Mouse (Mus musculus): ENCODE measurements around the gene Pde4a. TPM values are rescaled to one million over a fixed set of nuclear protein-coding genes. Genes with fewer than 3 reads are reported as not detected.

Gene Pde4a
- total RNA-seq, 1 experiment: 3.2 TPM

GRCm38 (mm10) chr9:21149654-21150419 is 15.7 kb upstream of the Pde4a start, which contains the start of gene Cdc37:
TSS of gene Cdc37 (minus strand) at chr9:21149982.
- Histone ChIP-seq H3K9ac (ENCODE audit: insufficient read depth, low read depth, low read length, poor library complexity, severe bottlenecking) (peak within 1 kb of the TSS; percentile 99), H3K27ac (ENCODE audit: insufficient read depth, low read depth, low read length, poor library complexity, severe bottlenecking) (peak within 1 kb of the TSS; percentile 96), H3K9me3 (ENCODE audit: control insufficient read depth, insufficient read depth, low read depth, low read length) (no peaks in the 10 kb centered on the region), H3K36me3 (ENCODE audit: control insufficient read depth, insufficient read depth, low read length, poor library complexity, severe bottlenecking) (peaks cover 18% of the 10 kb centered on the region), H3K4me3 (ENCODE audit: insufficient read depth in 1 of 2, low read depth in 1 of 2, low read length in 2 of 2, poor library complexity in 1 of 2, severe bottlenecking in 1 of 2) (peak within 1 kb of the TSS; percentile 87 to 97), H3K4me1 (ENCODE audit: control insufficient read depth in 2 of 2, insufficient read depth in 2 of 2, low read length in 2 of 2, poor library complexity in 1 of 2) (peaks cover 2 to 15% of the 10 kb centered on the region in 2 experiments; a peak in 3 of 4 replicates)
- DNase-seq (ENCODE audit: low read depth, low spot score): peak; percentile 88
- in situ Hi-C loops (cut with MboI; ENCODE audit: low sequenced_read_pairs in 2 of 2, unreplicated experiment in 2 of 2): no loop called here
- no peak for TF ChIP-seq MAFK (IDR thresholded peaks at IDR 0.05; ENCODE audit: insufficient read depth, low read depth, low read length)
- peak; percentile 81 for TF ChIP-seq HCFC1 (IDR thresholded peaks at IDR 0.05; ENCODE audit: borderline replicate concordance, insufficient read depth, low read length)
- TF ChIP-seq ZNF384 (IDR thresholded peaks at IDR 0.05; ENCODE audit: low read depth, low read length): no peak
- TF ChIP-seq ZC3H11A (IDR thresholded peaks at IDR 0.05; ENCODE audit: borderline replicate concordance, low read depth, low read length): no peak
- no peak for TF ChIP-seq CHD2 (IDR thresholded peaks at IDR 0.05; ENCODE audit: low read depth, low read length)

GRCm38 (mm10) chr9:21152715-21153114 is 12.8 kb upstream of the Pde4a start:
- in situ Hi-C loops (cut with MboI; ENCODE audit: low sequenced_read_pairs in 2 of 2, unreplicated experiment in 2 of 2): no loop called here
- peak overlapping the region; percentile 36; the same call in 1 of the 2 replicates for H3K9ac ChIP-seq (ENCODE audit: insufficient read depth, low read depth, low read length, poor library complexity, severe bottlenecking)
- TF ChIP-seq ZC3H11A (IDR thresholded peaks at IDR 0.05; ENCODE audit: borderline replicate concordance, low read depth, low read length): no peak

GRCm38 (mm10) chr9:21153331-21153730 is 12.2 kb upstream of the Pde4a start:
- H3K9me3 ChIP-seq (ENCODE audit: control insufficient read depth, insufficient read depth, low read depth, low read length): no peaks in the 10 kb centered on the region
- no peak overlapping the region; the same call in 1 of the 2 replicates for H3K9ac ChIP-seq (ENCODE audit: insufficient read depth, low read depth, low read length, poor library complexity, severe bottlenecking)
- in situ Hi-C loops (cut with MboI; ENCODE audit: low sequenced_read_pairs in 2 of 2, unreplicated experiment in 2 of 2): no loop called here
- no peaks in the 10 kb centered on the region for H3K36me3 ChIP-seq (ENCODE audit: control insufficient read depth, insufficient read depth, low read length, poor library complexity, severe bottlenecking)
- peak overlapping the region; percentile 9 to 49; a peak in 3 of 4 replicates for H3K4me3 ChIP-seq (ENCODE audit: insufficient read depth in 1 of 2, low read depth in 1 of 2, low read length in 2 of 2, poor library complexity in 1 of 2, severe bottlenecking in 1 of 2)
- H3K4me1 ChIP-seq (ENCODE audit: control insufficient read depth in 2 of 2, insufficient read depth in 2 of 2, low read length in 2 of 2, poor library complexity in 1 of 2): peaks cover 0 to 8% of the 10 kb centered on the region in 2 experiments; a peak in 2 of 4 replicates
- no peak overlapping the region for H3K27ac ChIP-seq (ENCODE audit: insufficient read depth, low read depth, low read length, poor library complexity, severe bottlenecking)
- DNase-seq (ENCODE audit: low read depth, low spot score): no peak
- TF ChIP-seq CHD2 (IDR thresholded peaks at IDR 0.05; ENCODE audit: low read depth, low read length) (no peak), MAFK (IDR thresholded peaks at IDR 0.05; ENCODE audit: insufficient read depth, low read depth, low read length) (no peak), ZC3H11A (IDR thresholded peaks at IDR 0.05; ENCODE audit: borderline replicate concordance, low read depth, low read length) (no peak), HCFC1 (IDR thresholded peaks at IDR 0.05; ENCODE audit: borderline replicate concordance, insufficient read depth, low read length) (no peak), ZNF384 (IDR thresholded peaks at IDR 0.05; ENCODE audit: low read depth, low read length) (no peak)

More at GRCm38 (mm10) chr9:21152715-21153114, 12.8 kb upstream of the Pde4a start:
- peaks cover 2 to 11% of the 10 kb centered on the region in 2 experiments; a peak in 3 of 4 replicates for H3K4me1 ChIP-seq (ENCODE audit: control insufficient read depth in 2 of 2, insufficient read depth in 2 of 2, low read length in 2 of 2, poor library complexity in 1 of 2)
- no peaks in the 10 kb centered on the region for H3K9me3 ChIP-seq (ENCODE audit: control insufficient read depth, insufficient read depth, low read depth, low read length)
- no peak for DNase-seq (ENCODE audit: low read depth, low spot score)
- H3K36me3 ChIP-seq (ENCODE audit: control insufficient read depth, insufficient read depth, low read length, poor library complexity, severe bottlenecking): peaks cover 3% of the 10 kb centered on the region
- peak overlapping the region; percentile 9 to 49; a peak in 3 of 4 replicates for H3K4me3 ChIP-seq (ENCODE audit: insufficient read depth in 1 of 2, low read depth in 1 of 2, low read length in 2 of 2, poor library complexity in 1 of 2, severe bottlenecking in 1 of 2)
- H3K27ac ChIP-seq (ENCODE audit: insufficient read depth, low read depth, low read length, poor library complexity, severe bottlenecking): no peak overlapping the region

- peak overlapping the region; percentile 9 to 49; a peak in 2 of 4 replicates for H3K4me3 ChIP-seq (ENCODE audit: insufficient read depth in 1 of 2, low read depth in 1 of 2, low read length in 2 of 2, poor library complexity in 1 of 2, severe bottlenecking in 1 of 2)
- H3K9ac ChIP-seq (ENCODE audit: insufficient read depth, low read depth, low read length, poor library complexity, severe bottlenecking): peak overlapping the region; percentile 18; the same call in 1 of the 2 replicates
- in situ Hi-C loops (cut with MboI; ENCODE audit: low sequenced_read_pairs in 2 of 2, unreplicated experiment in 2 of 2): no loop called here
- H3K9me3 ChIP-seq (ENCODE audit: control insufficient read depth, insufficient read depth, low read depth, low read length): no peaks in the 10 kb centered on the region
- H3K4me1 ChIP-seq (ENCODE audit: control insufficient read depth in 2 of 2, insufficient read depth in 2 of 2, low read length in 2 of 2, poor library complexity in 1 of 2): peaks cover 0 to 8% of the 10 kb centered on the region in 2 experiments; a peak in 2 of 4 replicates
- H3K27ac ChIP-seq (ENCODE audit: insufficient read depth, low read depth, low read length, poor library complexity, severe bottlenecking): no peak overlapping the region
- no peak for DNase-seq (ENCODE audit: low read depth, low spot score)
- TF ChIP-seq MAFK (IDR thresholded peaks at IDR 0.05; ENCODE audit: insufficient read depth, low read depth, low read length): no peak
- TF ChIP-seq ZNF384 (IDR thresholded peaks at IDR 0.05; ENCODE audit: low read depth, low read length): no peak
- TF ChIP-seq ZC3H11A (IDR thresholded peaks at IDR 0.05; ENCODE audit: borderline replicate concordance, low read depth, low read length): no peak
- TF ChIP-seq CHD2 (IDR thresholded peaks at IDR 0.05; ENCODE audit: low read depth, low read length): no peak
- TF ChIP-seq HCFC1 (IDR thresholded peaks at IDR 0.05; ENCODE audit: borderline replicate concordance, insufficient read depth, low read length): no peak
- no peaks in the 10 kb centered on the region for H3K36me3 ChIP-seq (ENCODE audit: control insufficient read depth, insufficient read depth, low read length, poor library complexity, severe bottlenecking)
Observed at GRCm38 (mm10) chr9:21153833-21154232, 11.7 kb upstream of the Pde4a start.

Data from ES-E14 (cell line).